Mouse (Mus musculus) spleen, adult 2 months (tissue): ENCODE measurements around the gene Mrps26.

Source experiments
- CTCF ChIP-seq: fragments of 200-500 bp; IDR thresholded peaks from 2 replicates; pipeline ENCODE4 v1.5.1; 2011; ENCODE audit warnings: mild to moderate bottlenecking, inconsistent platforms; ENCODE audit not compliant: insufficient read depth, insufficient read length, insufficient replicate concordance; ENCODE audit errors: extremely low read depth
- POLR2A ChIP-seq: fragments of 200-500 bp; IDR thresholded peaks from 2 replicates; pipeline ENCODE4 v1.6.1; 2011; ENCODE audit warnings: low read depth, low read length, inconsistent platforms

GRCm38 (mm10) chr2:130589761-130590160 lies 26.2 kb downstream of the Mrps26 start:
- TF ChIP-seq POLR2A, result no peak
- no peak for TF ChIP-seq CTCF
